Mouse (Mus musculus) lung, embryonic 16.5 days (tissue): ENCODE results near the gene Maf. TPM values are rescaled to one million over a fixed set of nuclear protein-coding genes. Genes with fewer than 3 reads are reported as not detected.

Source experiments
- ATAC-seq: fragments of 200-750 bp; cut with Nextera tagmentation; 2 replicates; pipeline ENCODE4 v1.8.0; 2017; ENCODE audit warnings: low read depth, mild to moderate bottlenecking, moderate library complexity
- H3K27ac ChIP-seq: fragments of 300-500 bp; sonication (generic); 2 replicates; pipeline ENCODE4 v1.5.1; 2014; ENCODE audit warnings: mild to moderate bottlenecking, control low read depth, low read length
- H3K27me3 ChIP-seq: fragments of 300-500 bp; sonication (generic); 2 replicates; pipeline ENCODE4 v1.6.1; 2014; ENCODE audit warnings: low read depth, low read length, mixed read lengths; ENCODE audit not compliant: control insufficient read depth, insufficient read depth
- H3K36me3 ChIP-seq: fragments of 300-500 bp; sonication (generic); 2 replicates; pipeline ENCODE4 v1.6.1; 2014; ENCODE audit warnings: low read length; ENCODE audit not compliant: control insufficient read depth, insufficient read depth
- H3K4me1 ChIP-seq: fragments of 300-500 bp; sonication (generic); replicated peaks from 2 replicates; pipeline ENCODE4 v1.6.1; 2014; ENCODE audit warnings: low read length, mixed read lengths; ENCODE audit not compliant: control insufficient read depth, insufficient read depth
- H3K4me2 ChIP-seq: fragments of 300-500 bp; sonication (generic); 2 replicates; pipeline ENCODE4 v1.6.1; 2014; ENCODE audit warnings: low read depth, low read length, control low read depth
- H3K4me3 ChIP-seq: fragments of 300-500 bp; sonication (generic); 2 replicates; pipeline ENCODE4 v1.5.1; 2014; ENCODE audit warnings: mild to moderate bottlenecking, low read length, control low read depth
- H3K9ac ChIP-seq: fragments of 300-500 bp; sonication (generic); 2 replicates; pipeline ENCODE4 v1.6.1; 2014; ENCODE audit warnings: low read length, control low read depth
- H3K9me3 ChIP-seq: fragments of 300-500 bp; sonication (generic); 2 replicates; pipeline ENCODE4 v1.6.1; 2016; ENCODE audit warnings: low read length; ENCODE audit not compliant: control insufficient read depth
- WGBS: fragments of 180-500 bp; shearing (Covaris S2); extraction: QIAGEN DNeasy Blood & Tissue Kit; methylation state at CpG from one replicate; pipeline ENCODE4 v1.1.7; 2014; 5-methylcytosine and 5-hydroxymethylcytosine counted together
- polyA plus RNA-seq: library from polyadenylated mRNA; unstranded; fragments of >200 nt; fragmentation: Nextera tagmentation; extraction: Ambion mirVana; gene quantifications from 2 replicates; pipeline ENCODE4 v1.2.1, GENCODE M21; 2015

Gene Maf
- polyA plus RNA-seq, 1 experiment from 2014 or later, result 13.4 TPM

DNA sequence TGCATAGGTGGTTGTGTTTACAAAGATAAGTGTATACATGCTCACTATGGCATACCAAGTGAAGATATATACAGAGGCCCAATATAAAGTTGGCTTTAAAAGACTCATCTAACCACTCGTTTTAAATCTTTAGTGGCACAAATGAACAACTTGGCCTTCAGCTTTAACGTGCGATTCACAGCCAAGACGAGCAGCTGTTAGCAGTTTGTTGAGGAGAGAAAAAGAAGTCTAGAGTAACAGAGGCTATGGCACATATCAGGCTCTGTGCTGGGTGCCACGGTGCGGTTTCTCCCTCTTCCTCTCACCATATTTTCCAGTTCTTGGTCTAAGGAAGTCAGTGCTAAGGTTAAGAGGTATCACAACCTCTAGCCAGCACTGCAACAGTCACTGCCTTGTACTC lies 34.4 kb upstream of the Maf start:
- Histone ChIP-seq H3K4me1 (no peaks in the 10 kb centered on the region), H3K36me3 (no peaks in the 10 kb centered on the region), H3K4me2 (no peak overlapping the region), H3K27ac (no peak overlapping the region), H3K9ac (no peak overlapping the region), H3K4me3 (no peak overlapping the region), H3K9me3 (no peaks in the 10 kb centered on the region), H3K27me3 (no peaks in the 10 kb centered on the region)
- no peak for ATAC-seq
- WGBS, result 86% methylated on average over 6 of the region's 6 CpGs

DNA sequence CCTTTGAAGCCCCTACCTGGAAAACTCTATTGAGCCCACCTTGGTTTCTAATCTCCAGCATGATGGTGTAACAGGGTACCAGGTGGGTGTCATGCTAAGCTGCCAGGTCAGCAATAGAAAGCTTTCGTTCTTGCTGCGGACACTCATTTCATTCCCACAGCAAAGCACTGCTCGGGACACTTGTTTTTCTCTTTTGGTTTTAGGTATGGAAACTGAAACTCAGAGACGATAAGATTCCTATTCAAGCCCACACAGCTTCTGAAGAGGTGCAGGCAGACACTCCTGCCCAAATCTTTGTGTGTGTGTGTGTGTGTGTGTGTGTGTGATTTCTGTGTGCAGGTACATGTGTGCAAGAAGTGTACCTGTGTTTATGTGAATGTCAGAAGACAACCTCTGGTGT lies 32.2 kb upstream of the Maf start:
- 92% methylated on average over 4 of the region's 4 CpGs for WGBS
- Histone ChIP-seq H3K4me3 (no peak overlapping the region), H3K27me3 (no peaks in the 10 kb centered on the region), H3K4me2 (no peak overlapping the region), H3K36me3 (no peaks in the 10 kb centered on the region), H3K9ac (no peak overlapping the region), H3K27ac (no peak overlapping the region), H3K4me1 (no peaks in the 10 kb centered on the region), H3K9me3 (no peaks in the 10 kb centered on the region)
- ATAC-seq, result no peak

DNA sequence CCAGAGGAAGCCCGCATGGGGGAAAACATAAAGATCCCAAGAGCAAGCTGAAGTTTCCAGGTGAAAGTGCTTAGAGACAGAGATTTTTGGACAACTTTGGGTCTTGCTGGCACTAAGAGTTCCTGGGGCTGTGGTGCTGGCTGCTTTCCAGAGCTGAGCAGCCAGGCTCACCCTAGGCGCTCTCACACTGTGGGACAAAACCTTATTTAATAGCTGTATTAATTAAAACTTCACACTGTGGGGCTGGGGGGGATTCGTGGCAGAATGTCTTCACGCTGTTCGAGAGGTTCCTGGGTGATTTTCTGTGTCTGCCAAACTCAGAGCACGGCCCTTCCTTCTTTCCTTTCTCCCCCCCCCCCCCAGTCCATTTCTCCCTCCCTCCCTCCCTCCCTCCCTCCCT lies 24.8 kb upstream of the Maf start:
- H3K36me3 ChIP-seq, result no peaks in the 10 kb centered on the region
- H3K27me3 ChIP-seq, result no peaks in the 10 kb centered on the region
- 62% methylated on average over 6 of the region's 6 CpGs for WGBS
- ATAC-seq, result no peak
- H3K9me3 ChIP-seq, result no peaks in the 10 kb centered on the region
- no peaks in the 10 kb centered on the region for H3K4me1 ChIP-seq
- no peak overlapping the region for H3K4me2 ChIP-seq
- H3K4me3 ChIP-seq, result no peak overlapping the region
- H3K9ac ChIP-seq, result no peak overlapping the region
- no peak overlapping the region for H3K27ac ChIP-seq

DNA sequence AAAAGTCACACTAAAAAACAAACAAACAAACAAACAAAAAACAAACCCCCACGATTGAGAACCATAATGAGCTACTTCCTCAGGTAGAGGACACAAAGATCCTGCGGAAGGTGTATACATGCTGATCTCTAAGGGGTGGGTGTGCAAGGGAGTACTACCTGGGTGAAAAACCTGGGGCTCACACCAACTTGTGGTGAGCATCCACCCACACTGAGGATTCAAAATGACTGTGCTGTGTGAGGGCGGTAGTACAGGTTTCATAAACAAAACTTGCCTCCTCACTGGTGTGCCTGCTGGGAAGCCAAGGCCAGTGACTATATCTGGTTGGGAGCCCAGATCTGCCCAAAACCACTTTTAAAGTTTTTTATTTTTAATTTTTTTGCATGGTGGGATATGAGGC lies 19.2 kb upstream of the Maf start:
- Histone ChIP-seq H3K27ac (no peak overlapping the region), H3K27me3 (no peaks in the 10 kb centered on the region), H3K9me3 (no peaks in the 10 kb centered on the region), H3K4me3 (no peak overlapping the region), H3K36me3 (no peaks in the 10 kb centered on the region), H3K4me1 (no peaks in the 10 kb centered on the region), H3K4me2 (no peak overlapping the region), H3K9ac (no peak overlapping the region)
- WGBS, result 84% methylated on average over 3 of the region's 3 CpGs
- no peak for ATAC-seq

DNA sequence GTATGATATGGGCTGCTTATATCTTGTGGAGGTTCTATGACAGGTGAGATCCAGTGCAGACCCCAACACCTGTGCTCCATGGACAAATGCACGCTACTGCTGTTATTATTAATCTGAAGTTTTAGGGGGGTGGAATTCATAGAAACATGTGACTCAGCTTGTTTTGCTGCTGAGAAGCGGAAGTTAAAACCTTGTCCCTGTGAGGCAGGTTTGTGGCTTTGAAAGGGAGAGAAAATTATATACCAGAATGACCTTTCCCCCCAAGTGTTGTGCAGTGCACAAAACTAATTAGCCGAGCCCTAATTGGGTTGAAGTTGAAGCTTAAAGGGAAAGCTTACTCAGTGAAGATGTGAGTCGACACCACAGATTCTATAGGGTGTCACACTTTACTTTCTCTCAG lies 18.6 kb upstream of the Maf start:
- Histone ChIP-seq H3K4me3 (no peak overlapping the region), H3K9ac (no peak overlapping the region), H3K4me2 (no peak overlapping the region), H3K9me3 (no peaks in the 10 kb centered on the region), H3K27ac (no peak overlapping the region), H3K4me1 (no peaks in the 10 kb centered on the region), H3K27me3 (no peaks in the 10 kb centered on the region), H3K36me3 (no peaks in the 10 kb centered on the region)
- WGBS, result 89% methylated on average over 4 of the region's 4 CpGs
- ATAC-seq, result no peak

DNA sequence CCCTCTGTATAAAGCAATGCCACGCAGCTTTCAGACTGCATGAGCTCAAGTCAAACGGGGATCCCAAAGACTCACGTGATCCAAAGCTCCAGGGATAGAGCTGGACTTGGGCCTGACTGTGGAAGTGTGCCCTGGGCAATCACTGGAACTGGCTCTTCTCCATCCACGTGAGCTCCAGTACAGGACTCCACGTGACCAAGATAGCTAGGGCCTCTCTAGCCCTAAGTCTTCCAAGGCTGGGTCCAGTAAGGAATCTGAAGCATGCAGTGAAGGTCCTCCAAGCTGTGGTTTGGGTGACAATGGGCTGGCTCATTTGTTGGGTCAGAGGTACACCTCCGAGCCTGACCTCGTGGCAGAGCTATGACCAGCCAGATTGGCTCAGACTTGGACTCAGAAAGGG lies 11.5 kb upstream of the Maf start:
- Histone ChIP-seq H3K4me2 (no peak overlapping the region), H3K4me3 (no peak overlapping the region), H3K9ac (no peak overlapping the region), H3K36me3 (no peaks in the 10 kb centered on the region), H3K27ac (no peak overlapping the region), H3K9me3 (no peaks in the 10 kb centered on the region), H3K4me1 (no peaks in the 10 kb centered on the region), H3K27me3 (no peaks in the 10 kb centered on the region)
- 74% methylated on average over 7 of the region's 7 CpGs for WGBS
- no peak for ATAC-seq

DNA sequence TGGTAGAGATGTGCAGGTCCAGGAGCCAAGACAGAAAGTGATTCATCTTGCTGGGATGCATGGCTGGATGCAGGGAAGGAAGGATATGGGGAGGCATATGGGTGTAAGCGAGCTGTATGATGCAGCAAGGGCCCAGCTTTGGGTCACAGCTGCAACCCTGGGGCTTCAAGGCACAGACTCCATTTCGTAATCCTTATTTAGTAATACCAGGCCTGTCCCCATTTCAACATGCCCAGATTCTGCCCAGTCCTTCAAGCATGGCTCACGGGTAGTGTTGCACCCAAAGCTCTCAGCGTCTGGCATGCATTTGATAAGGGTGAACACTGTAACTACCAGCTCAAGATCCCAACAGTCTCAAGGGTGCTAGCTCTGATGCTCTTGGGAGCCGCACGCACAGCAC lies 11.0 kb upstream of the Maf start:
- H3K27me3 ChIP-seq, result no peaks in the 10 kb centered on the region; the same call in 1 of the 2 replicates
- no peak for ATAC-seq

DNA sequence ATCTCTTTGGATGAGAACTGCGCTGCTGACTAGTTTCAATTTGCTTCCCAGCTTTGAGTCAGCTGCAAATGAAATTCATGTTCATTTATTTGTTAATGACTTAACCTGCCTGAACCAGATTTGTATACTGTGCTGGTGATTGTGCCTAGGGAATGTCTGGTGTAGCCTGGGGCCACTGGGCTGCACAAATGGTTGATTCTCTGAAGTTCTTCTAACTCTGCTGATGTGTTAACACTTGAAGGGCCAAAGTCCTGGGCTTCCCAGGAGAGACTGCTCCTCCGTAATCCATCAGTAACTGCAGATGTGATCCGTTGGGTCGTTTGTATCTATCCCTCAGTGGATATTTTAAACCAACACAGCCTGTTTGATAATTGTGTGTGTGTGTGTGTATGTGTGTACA lies 7.7 kb upstream of the Maf start:
- WGBS, result 80% methylated on average over 4 of the region's 4 CpGs
- Histone ChIP-seq H3K9ac (no peak overlapping the region), H3K4me1 (peaks cover 10% of the 10 kb centered on the region; the same call in 1 of the 2 replicates), H3K27me3 (peaks cover 9% of the 10 kb centered on the region; the same call in 1 of the 2 replicates), H3K9me3 (no peaks in the 10 kb centered on the region), H3K27ac (no peak overlapping the region), H3K4me2 (no peak overlapping the region), H3K4me3 (no peak overlapping the region), H3K36me3 (no peaks in the 10 kb centered on the region)
- ATAC-seq, result no peak

More for the DNA sequence above, 11.0 kb upstream of the Maf start:
- Histone ChIP-seq H3K27ac (no peak overlapping the region), H3K9ac (no peak overlapping the region), H3K9me3 (no peaks in the 10 kb centered on the region), H3K4me3 (no peak overlapping the region), H3K4me1 (no peaks in the 10 kb centered on the region), H3K4me2 (no peak overlapping the region), H3K36me3 (no peaks in the 10 kb centered on the region)
- WGBS, result 86% methylated on average over 6 of the region's 6 CpGs

DNA sequence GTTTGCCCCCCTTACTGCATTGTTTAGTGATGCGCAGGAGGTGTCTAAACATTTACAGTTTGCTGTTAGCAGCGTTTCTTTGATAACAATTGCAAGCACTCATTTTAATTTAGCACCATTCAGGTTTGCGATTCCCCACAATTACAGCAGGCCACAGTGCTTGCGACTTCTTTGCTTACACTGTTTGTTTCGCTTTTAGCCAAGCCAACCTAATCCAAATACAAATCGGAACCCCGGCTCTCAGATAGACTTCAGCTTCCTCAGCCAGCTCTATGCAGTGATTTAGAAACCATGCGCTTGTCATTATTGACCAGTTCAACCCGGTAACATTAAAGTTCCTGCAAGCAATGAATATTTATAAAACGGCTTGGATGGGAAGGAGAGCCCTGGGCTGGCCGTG lies 3.5 kb upstream of the Maf start:
- no peak for ATAC-seq
- peak overlapping the region; percentile 31 for H3K4me2 ChIP-seq
- WGBS, result 33% methylated on average over 11 of the region's 11 CpGs
- H3K27me3 ChIP-seq, result peaks cover 9% of the 10 kb centered on the region; the same call in 1 of the 2 replicates
- no peaks in the 10 kb centered on the region for H3K36me3 ChIP-seq
- H3K9me3 ChIP-seq, result no peaks in the 10 kb centered on the region
- peaks cover 10% of the 10 kb centered on the region; the same call in 1 of the 2 replicates for H3K4me1 ChIP-seq
- no peak overlapping the region; the same call in 1 of the 2 replicates for H3K9ac ChIP-seq
- H3K4me3 ChIP-seq, result no peak overlapping the region
- H3K27ac ChIP-seq, result no peak overlapping the region

DNA sequence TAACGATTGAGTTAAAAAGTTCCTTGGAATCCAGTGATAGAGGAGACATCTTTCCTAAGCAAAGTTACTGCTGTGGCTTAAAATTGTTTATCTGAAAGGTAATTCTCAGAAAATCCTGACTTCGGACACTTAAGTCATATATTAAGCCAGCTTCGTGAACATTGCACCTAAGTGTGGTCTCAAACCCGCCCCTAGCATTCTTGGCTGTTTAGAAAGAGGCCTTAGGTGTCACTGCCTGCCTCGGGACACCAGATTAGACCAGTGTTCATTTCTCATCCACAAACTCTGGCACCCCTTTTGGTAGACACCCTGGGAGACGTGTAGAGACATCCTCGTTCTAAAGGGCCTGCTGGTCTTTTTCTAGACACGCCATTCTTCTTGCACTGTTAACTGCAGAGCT lies 2.3 kb upstream of the Maf start:
- Histone ChIP-seq H3K4me2 (no peak overlapping the region), H3K27ac (no peak overlapping the region), H3K27me3 (peaks cover 9% of the 10 kb centered on the region; the same call in 1 of the 2 replicates), H3K9me3 (no peaks in the 10 kb centered on the region), H3K4me3 (no peak overlapping the region), H3K9ac (no peak overlapping the region), H3K4me1 (peaks cover 10% of the 10 kb centered on the region; the same call in 1 of the 2 replicates), H3K36me3 (no peaks in the 10 kb centered on the region)
- 50% methylated on average over 8 of the region's 8 CpGs for WGBS
- no peak for ATAC-seq
